Mouse (Mus musculus): ENCODE data around the gene Gm17324. TPM values are rescaled to one million over a fixed set of nuclear protein-coding genes. Genes with fewer than 3 reads are reported as not detected.
"Not testable (repeated sequence)": the region's sequence is repeated elsewhere in the genome, so short reads cannot be mapped to it uniquely, and the experiment has no call there.

Gm17324 gene
- polyA plus RNA-seq, 1 experiment from 2014 or later, result 0.70 TPM

GRCm38 (mm10) chr9:78484660-78485059 is 36.1 kb upstream of the Gm17324 start:
- no peaks in the 10 kb centered on the region for H3K27me3 ChIP-seq (ENCODE audit: insufficient read depth, low read length)
- no peaks in the 10 kb centered on the region for H3K36me3 ChIP-seq (ENCODE audit: insufficient read depth, low read length)
- H3K4me1 ChIP-seq (replicated peaks; ENCODE audit: insufficient read depth, low read length), result peaks cover 5% of the 10 kb centered on the region
- H3K4me3 ChIP-seq (replicated peaks; ENCODE audit: low read depth, low read length), result no peak overlapping the region
- DNase-seq (ENCODE audit: low spot score) (no peak), ATAC-seq (replicated peaks; ENCODE audit: low FRiP score, low read depth) (no peak)
- no peak overlapping the region for H3K27ac ChIP-seq
- no peak overlapping the region for H3K4me2 ChIP-seq (ENCODE audit: low read length)
- 70% methylated on average over 3 of the region's 3 CpGs for WGBS
- no peak overlapping the region for H3K9ac ChIP-seq (ENCODE audit: low read depth, low read length)
- H3K9me3 ChIP-seq (replicated peaks; ENCODE audit: low read length), result no peaks in the 10 kb centered on the region
- no peak for TF ChIP-seq CTCF (IDR thresholded peaks at IDR 0.05; ENCODE audit: low read depth)

- no peak for TF ChIP-seq CTCF (IDR thresholded peaks at IDR 0.05; ENCODE audit: low read depth)
- ATAC-seq (replicated peaks; ENCODE audit: low FRiP score, low read depth) (no peak), DNase-seq (ENCODE audit: low spot score) (no peak)
- WGBS, result 11% methylated on average over 3 of the region's 3 CpGs
- Histone ChIP-seq H3K27ac (peak overlapping the region; percentile 97), H3K9me3 (replicated peaks; ENCODE audit: low read length) (no peaks in the 10 kb centered on the region), H3K4me2 (ENCODE audit: low read length) (peak overlapping the region; percentile 56), H3K36me3 (ENCODE audit: insufficient read depth, low read length) (peaks cover 17% of the 10 kb centered on the region), H3K4me1 (replicated peaks; ENCODE audit: insufficient read depth, low read length) (peaks cover 8% of the 10 kb centered on the region), H3K27me3 (ENCODE audit: insufficient read depth, low read length) (no peaks in the 10 kb centered on the region), H3K9ac (ENCODE audit: low read depth, low read length) (peak overlapping the region; percentile 73; the same call in 1 of the 2 replicates), H3K4me3 (replicated peaks; ENCODE audit: low read depth, low read length) (peak overlapping the region; percentile 50)
Measured at GRCm38 (mm10) chr9:78482386-78482785, 33.8 kb upstream of the Gm17324 start.

- Histone ChIP-seq H3K9ac (ENCODE audit: low read depth, low read length) (peak overlapping the region; percentile 100), H3K36me3 (ENCODE audit: insufficient read depth, low read length) (peaks cover 20% of the 10 kb centered on the region), H3K27me3 (ENCODE audit: insufficient read depth, low read length) (no peaks in the 10 kb centered on the region), H3K4me2 (ENCODE audit: low read length) (peak overlapping the region; percentile 62), H3K27ac (peak overlapping the region; percentile 99), H3K4me3 (replicated peaks; ENCODE audit: low read depth, low read length) (peak overlapping the region; percentile 99), H3K9me3 (replicated peaks; ENCODE audit: low read length) (no peaks in the 10 kb centered on the region), H3K4me1 (replicated peaks; ENCODE audit: insufficient read depth, low read length) (peaks cover 8% of the 10 kb centered on the region)
- ATAC-seq (replicated peaks; ENCODE audit: low FRiP score, low read depth), result peak; percentile 99
- 0 out of 2 replicates have a peak, but pooled peaks have one; percentile 5 for TF ChIP-seq CTCF (IDR thresholded peaks at IDR 0.05; ENCODE audit: low read depth)
- WGBS, result under 1% methylated on average over 72 of the region's 77 CpGs
- DNase-seq (ENCODE audit: low spot score), result peak; percentile 100
Measured at GRCm38 (mm10) chr9:78481423-78482331, 33.1 kb upstream of the Gm17324 start.

GRCm38 (mm10) chr9:78480706-78481358 is 32.2 kb upstream of the Gm17324 start:
- Histone ChIP-seq H3K9ac (ENCODE audit: low read depth, low read length) (peak overlapping the region; percentile 100), H3K4me3 (replicated peaks; ENCODE audit: low read depth, low read length) (peak overlapping the region; percentile 99), H3K27ac (peak overlapping the region; percentile 99), H3K4me1 (replicated peaks; ENCODE audit: insufficient read depth, low read length) (peaks cover 8% of the 10 kb centered on the region), H3K4me2 (ENCODE audit: low read length) (peak overlapping the region; percentile 62), H3K9me3 (replicated peaks; ENCODE audit: low read length) (no peaks in the 10 kb centered on the region), H3K36me3 (ENCODE audit: insufficient read depth, low read length) (peaks cover 20% of the 10 kb centered on the region), H3K27me3 (ENCODE audit: insufficient read depth, low read length) (no peaks in the 10 kb centered on the region)
- TF ChIP-seq CTCF (IDR thresholded peaks at IDR 0.05; ENCODE audit: low read depth), result no peak
- ATAC-seq (replicated peaks; ENCODE audit: low FRiP score, low read depth) (peak; percentile 40), DNase-seq (ENCODE audit: low spot score) (peak; percentile 82)
- under 1% methylated on average over 45 of the region's 46 CpGs for WGBS

GRCm38 (mm10) chr9:78480227-78480626 is 31.6 kb upstream of the Gm17324 start:
- not testable (repeated sequence) for DNase-seq (ENCODE audit: low spot score); ATAC-seq (replicated peaks; ENCODE audit: low FRiP score, low read depth); H3K27me3 ChIP-seq (ENCODE audit: insufficient read depth, low read length); H3K9me3 ChIP-seq (replicated peaks; ENCODE audit: low read length); H3K4me1 ChIP-seq (replicated peaks; ENCODE audit: insufficient read depth, low read length)
- Histone ChIP-seq H3K27ac (peak overlapping the region; percentile 99), H3K4me2 (ENCODE audit: low read length) (peak overlapping the region; percentile 62), H3K4me3 (replicated peaks; ENCODE audit: low read depth, low read length) (peak overlapping the region; percentile 99), H3K36me3 (ENCODE audit: insufficient read depth, low read length) (peaks cover 20% of the 10 kb centered on the region), H3K9ac (ENCODE audit: low read depth, low read length) (peak overlapping the region; percentile 100)
- whole genome bisulfite sequencing, result 3% methylated on average over 13 of the region's 13 CpGs

- not testable (repeated sequence) for H3K9me3 ChIP-seq (replicated peaks; ENCODE audit: low read length); H3K9ac ChIP-seq (ENCODE audit: low read depth, low read length); H3K4me1 ChIP-seq (replicated peaks; ENCODE audit: insufficient read depth, low read length); DNase-seq (ENCODE audit: low spot score); H3K27me3 ChIP-seq (ENCODE audit: insufficient read depth, low read length); H3K27ac ChIP-seq; ATAC-seq (replicated peaks; ENCODE audit: low FRiP score, low read depth)
- peak overlapping the region; percentile 62 for H3K4me2 ChIP-seq (ENCODE audit: low read length)
- H3K4me3 ChIP-seq (replicated peaks; ENCODE audit: low read depth, low read length), result peak overlapping the region; percentile 99
- 17% methylated on average over 7 of the region's 8 CpGs for WGBS
- peaks cover 25% of the 10 kb centered on the region for H3K36me3 ChIP-seq (ENCODE audit: insufficient read depth, low read length)
Measured at GRCm38 (mm10) chr9:78479308-78479707, 30.7 kb upstream of the Gm17324 start.

- not testable (repeated sequence) for H3K27me3 ChIP-seq (ENCODE audit: insufficient read depth, low read length); H3K9ac ChIP-seq (ENCODE audit: low read depth, low read length); H3K27ac ChIP-seq; H3K4me1 ChIP-seq (replicated peaks; ENCODE audit: insufficient read depth, low read length); DNase-seq (ENCODE audit: low spot score); H3K4me3 ChIP-seq (replicated peaks; ENCODE audit: low read depth, low read length); ATAC-seq (replicated peaks; ENCODE audit: low FRiP score, low read depth); H3K9me3 ChIP-seq (replicated peaks; ENCODE audit: low read length)
- WGBS, result 50% methylated on average over 1 of the region's 1 CpGs
- 0 out of 2 replicates have a peak overlapping the region, but pooled peaks have one; percentile 15 for H3K4me2 ChIP-seq (ENCODE audit: low read length)
- H3K36me3 ChIP-seq (ENCODE audit: insufficient read depth, low read length), result peaks cover 25% of the 10 kb centered on the region
Measured at GRCm38 (mm10) chr9:78478009-78478605, 29.5 kb upstream of the Gm17324 start.
